ENCODE assay signal across 39 mouse cellular contexts in the genomic region with DNA sequence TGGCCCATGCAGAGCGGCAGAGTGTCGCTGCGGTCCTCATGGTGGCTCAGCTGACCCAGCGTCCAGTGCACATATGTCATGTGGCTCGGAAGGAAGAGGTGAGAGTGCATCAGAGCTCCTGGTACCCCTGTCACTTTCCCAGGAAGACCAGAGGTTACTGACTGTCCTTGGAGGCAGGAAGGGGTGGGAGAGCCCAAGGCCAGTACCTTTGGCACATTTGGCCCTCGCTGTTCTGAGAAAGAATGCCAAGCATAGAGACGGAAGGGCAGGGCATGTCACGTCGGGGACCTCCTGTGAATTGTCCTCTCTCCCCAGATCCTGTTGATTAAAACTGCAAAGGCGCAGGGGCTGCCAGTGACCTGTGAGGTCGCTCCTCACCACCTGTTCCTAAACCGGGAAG. TPM values are rescaled to one million over a fixed set of nuclear protein-coding genes. Genes with fewer than 3 reads are reported as not detected.
"Had no signal": no experiment of that assay in that cellular context is flagged by ENCODE, and none has a peak within 500 bp of the region (broad histone marks: within the 10 kb centered on the region; RNA-seq: fewer than 3 reads in every experiment).

No protein-coding gene starts in this region.

- H3K4me3 ChIP-seq: heart, embryonic 10.5 days; heart, embryonic 13.5 days; heart, embryonic 15.5 days; hindbrain, embryonic 13.5 days; hindbrain, embryonic 15.5 days; layer of hippocampus, adult 2 months; left cerebral cortex, adult 2 months; limb, embryonic 10.5 days; limb, embryonic 12.5 days; liver, embryonic 13.5 days; liver, embryonic 15.5 days had no signal

- H3K4me1 ChIP-seq: heart, embryonic 10.5 days; heart, embryonic 13.5 days; heart, embryonic 15.5 days; hindbrain, embryonic 13.5 days; hindbrain, embryonic 15.5 days; limb, embryonic 10.5 days; limb, embryonic 12.5 days; liver, embryonic 13.5 days; liver, embryonic 15.5 days had no signal

- ATAC-seq: hindbrain, postnatal 0 days; intestine, postnatal 0 days; liver, postnatal 0 days had no signal

- H3K4me2 ChIP-seq: heart, embryonic 13.5 days; heart, embryonic 15.5 days; hindbrain, embryonic 13.5 days; hindbrain, embryonic 15.5 days; limb, embryonic 12.5 days; liver, embryonic 11.5 days; liver, embryonic 13.5 days; liver, embryonic 15.5 days had no signal

- H3K9me3 ChIP-seq: heart, embryonic 10.5 days; heart, embryonic 13.5 days; heart, embryonic 15.5 days; hindbrain, embryonic 13.5 days; hindbrain, embryonic 15.5 days; limb, embryonic 10.5 days; limb, embryonic 12.5 days; liver, embryonic 13.5 days; liver, embryonic 15.5 days had no signal

- H3K27me3 ChIP-seq: heart, embryonic 13.5 days; heart, embryonic 15.5 days; hindbrain, embryonic 13.5 days; hindbrain, embryonic 15.5 days; limb, embryonic 12.5 days; liver, embryonic 13.5 days; liver, embryonic 15.5 days had no signal

- DNase-seq: gastrocnemius, postnatal 14 days; gastrocnemius, postnatal 36 days; heart, postnatal 14 days; heart, postnatal 36 days; kidney, adult 18-20 months; kidney, adult 8-10 months; kidney, postnatal 10 days; kidney, postnatal 4 days; liver; liver, embryonic 13.5 days had no signal

- H3K9ac ChIP-seq: heart, embryonic 13.5 days; heart, embryonic 15.5 days; hindbrain, embryonic 13.5 days; hindbrain, embryonic 15.5 days; limb, embryonic 12.5 days; liver, embryonic 13.5 days; liver, embryonic 15.5 days; liver, postnatal 0 days had no signal

- H3K27ac ChIP-seq: heart, embryonic 10.5 days; heart, embryonic 13.5 days; heart, embryonic 15.5 days; hindbrain, embryonic 13.5 days; hindbrain, embryonic 15.5 days; hindbrain, postnatal 0 days; layer of hippocampus, adult 2 months; left cerebral cortex, adult 2 months; limb, embryonic 10.5 days; limb, embryonic 12.5 days; liver, embryonic 13.5 days; liver, embryonic 15.5 days had no signal

RNA-seq across cellular contexts. Expression of a gene that starts 32.9 kb away (rescaled TPM):
- total RNA-seq: gastrocnemius, adult 18-20 months; gastrocnemius, adult 8-10 months; gastrocnemius, postnatal 14 days; gastrocnemius, postnatal 36 days; heart, adult 18-20 months; heart, adult 8-10 months; heart, postnatal 14 days; heart, postnatal 36 days; hematopoietic stem cell, adult 5-6 weeks; hindbrain, postnatal 0 days; layer of hippocampus, adult 2 months; layer of hippocampus, postnatal 10 days; layer of hippocampus, postnatal 25 days; left cerebral cortex, adult 2 months; left cerebral cortex, postnatal 14 days; left cerebral cortex, postnatal 36 days had no signal
- polyA plus RNA-seq: heart, embryonic 10.5 days; heart, embryonic 13.5 days; heart, embryonic 15.5 days; heart, postnatal 0 days; hindbrain, embryonic 11.5 days; hindbrain, embryonic 13.5 days; hindbrain, embryonic 15.5 days; hindbrain, postnatal 0 days; intestine, embryonic 14.5 days; intestine, postnatal 0 days; kidney, embryonic 14.5 days; kidney, embryonic 16.5 days; limb, embryonic 10.5 days; limb, embryonic 12.5 days; limb, embryonic 14.5 days; liver, embryonic 11.5 days; liver, embryonic 13.5 days; liver, embryonic 15.5 days; liver, postnatal 0 days had no signal

RNA-seq across cellular contexts. Expression of a gene that starts 34.9 kb away (rescaled TPM):
- total RNA-seq: gastrocnemius, postnatal 36 days; heart, adult 18-20 months; heart, postnatal 36 days; hematopoietic stem cell, adult 5-6 weeks had no signal
